Mouse (Mus musculus) embryonic facial prominence, embryonic 12.5 days (tissue): ENCODE measurements around the gene Psg29. TPM values are rescaled to one million over a fixed set of nuclear protein-coding genes. Genes with fewer than 3 reads are reported as not detected.

Experiments
- ATAC-seq: fragments of 200-750 bp; cut with Nextera tagmentation; 2 replicates; pipeline ENCODE4 v1.8.0; 2017; ENCODE audit not compliant: insufficient number of reproducible peaks, insufficient read depth, low FRiP score, low TSS enrichment
- H3K27ac ChIP-seq: fragments of 300-500 bp; sonication (generic); 2 replicates; pipeline ENCODE4 v1.5.1; 2016; ENCODE audit warnings: mild to moderate bottlenecking
- H3K27me3 ChIP-seq: fragments of 300-500 bp; sonication (generic); 2 replicates; pipeline ENCODE4 v1.6.1; 2016; ENCODE audit warnings: mild to moderate bottlenecking, moderate library complexity
- H3K36me3 ChIP-seq: fragments of 300-500 bp; sonication (generic); 2 replicates; pipeline ENCODE4 v1.6.1; 2016; ENCODE audit warnings: mild to moderate bottlenecking
- H3K4me1 ChIP-seq: fragments of 300-500 bp; sonication (generic); 2 replicates; pipeline ENCODE4 v1.6.1; 2016
- H3K4me2 ChIP-seq: fragments of 300-500 bp; sonication (generic); replicated peaks from 2 replicates; pipeline ENCODE4 v1.6.1; 2016; ENCODE audit warnings: mild to moderate bottlenecking, moderate library complexity
- H3K4me3 ChIP-seq: fragments of 300-500 bp; sonication (generic); 2 replicates; pipeline ENCODE4 v1.5.1; 2016; ENCODE audit warnings: mild to moderate bottlenecking
- H3K9ac ChIP-seq: fragments of 300-500 bp; sonication (generic); 2 replicates; pipeline ENCODE4 v1.6.1; 2016; ENCODE audit warnings: mild to moderate bottlenecking, moderate library complexity
- H3K9me3 ChIP-seq: fragments of 300-500 bp; sonication (generic); 2 replicates; pipeline ENCODE4 v1.6.1; 2016; ENCODE audit warnings: mild to moderate bottlenecking, moderate library complexity
- WGBS: fragments of 180-500 bp; shearing (Covaris S2); methylation state at CpG from one replicate; pipeline ENCODE4 v1.1.7; 2016; 5-methylcytosine and 5-hydroxymethylcytosine counted together
- polyA plus RNA-seq: library from polyadenylated mRNA; unstranded; fragments of >200 nt; fragmentation: Nextera tagmentation; extraction: Ambion mirVana; gene quantifications from 2 replicates; pipeline ENCODE4 v1.2.1, GENCODE M21; 2016

Gene Psg29
- polyA plus RNA-seq: not detected in 2 replicates

GRCm38 (mm10) chr7:17203177-17203576, at the start of gene Psg29:
Gene Psg29 (plus strand): TSS chr7:17203477.
- Histone ChIP-seq H3K4me2 (no peak within 1 kb of the TSS), H3K9ac (no peak within 1 kb of the TSS), H3K9me3 (peaks cover 24% of the 10 kb centered on the region; the same call in 1 of the 2 replicates), H3K4me3 (no peak within 1 kb of the TSS), H3K27me3 (no peaks in the 10 kb centered on the region), H3K36me3 (no peaks in the 10 kb centered on the region), H3K4me1 (no peaks in the 10 kb centered on the region), H3K27ac (no peak within 1 kb of the TSS)
- ATAC-seq: no peak

DNA sequence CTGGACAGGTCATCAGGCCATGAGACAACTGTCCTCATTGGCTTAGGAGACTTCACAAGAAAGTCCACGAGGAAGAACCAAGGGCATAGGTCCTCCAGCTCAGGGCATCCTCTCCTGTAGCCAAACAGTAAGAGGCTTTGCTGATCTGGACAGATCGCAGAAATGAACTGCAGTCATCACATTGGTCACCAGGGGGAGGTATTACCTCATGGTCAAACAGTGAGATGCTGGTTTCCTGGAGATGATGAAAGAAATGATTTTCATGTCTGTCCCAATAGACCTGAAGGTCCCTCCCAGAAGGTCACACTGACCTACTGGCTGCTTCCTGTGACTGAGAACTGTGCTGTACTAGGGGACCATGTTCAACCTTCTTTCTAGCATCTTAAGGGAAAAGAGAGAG, 47.6 kb upstream of the Psg29 start:
- WGBS: 46% methylated on average over 2 of the region's 2 CpGs

GRCm38 (mm10) chr7:17156885-17157677, 46.2 kb upstream of the Psg29 start:
- 72% methylated on average over 3 of the region's 3 CpGs for WGBS
- H3K9ac ChIP-seq: no peak overlapping the region
- H3K4me1 ChIP-seq: no peaks in the 10 kb centered on the region
- ATAC-seq: no peak
- H3K36me3 ChIP-seq: no peaks in the 10 kb centered on the region
- peaks cover 16% of the 10 kb centered on the region for H3K9me3 ChIP-seq
- no peak overlapping the region for H3K4me2 ChIP-seq
- H3K27ac ChIP-seq: no peak overlapping the region
- no peaks in the 10 kb centered on the region for H3K27me3 ChIP-seq
- no peak overlapping the region for H3K4me3 ChIP-seq

More for the DNA sequence above, 47.6 kb upstream of the Psg29 start:
- Histone ChIP-seq H3K4me3 (no peak overlapping the region), H3K36me3 (no peaks in the 10 kb centered on the region), H3K27me3 (no peaks in the 10 kb centered on the region), H3K9ac (no peak overlapping the region), H3K27ac (no peak overlapping the region), H3K4me1 (no peaks in the 10 kb centered on the region), H3K4me2 (no peak overlapping the region), H3K9me3 (peaks cover 16% of the 10 kb centered on the region)
- ATAC-seq: no peak

- H3K9ac ChIP-seq: no peak overlapping the region
- H3K4me2 ChIP-seq: no peak overlapping the region
- H3K4me1 ChIP-seq: no peaks in the 10 kb centered on the region
- no peak for ATAC-seq
- no peaks in the 10 kb centered on the region for H3K27me3 ChIP-seq
- no peak overlapping the region for H3K4me3 ChIP-seq
- H3K36me3 ChIP-seq: no peaks in the 10 kb centered on the region
- H3K9me3 ChIP-seq: peaks cover 21% of the 10 kb centered on the region; the same call in 1 of the 2 replicates
- H3K27ac ChIP-seq: no peak overlapping the region
- WGBS: 80% methylated on average over 7 of the region's 7 CpGs
Observed at GRCm38 (mm10) chr7:17159011-17159410, 44.3 kb upstream of the Psg29 start.

DNA sequence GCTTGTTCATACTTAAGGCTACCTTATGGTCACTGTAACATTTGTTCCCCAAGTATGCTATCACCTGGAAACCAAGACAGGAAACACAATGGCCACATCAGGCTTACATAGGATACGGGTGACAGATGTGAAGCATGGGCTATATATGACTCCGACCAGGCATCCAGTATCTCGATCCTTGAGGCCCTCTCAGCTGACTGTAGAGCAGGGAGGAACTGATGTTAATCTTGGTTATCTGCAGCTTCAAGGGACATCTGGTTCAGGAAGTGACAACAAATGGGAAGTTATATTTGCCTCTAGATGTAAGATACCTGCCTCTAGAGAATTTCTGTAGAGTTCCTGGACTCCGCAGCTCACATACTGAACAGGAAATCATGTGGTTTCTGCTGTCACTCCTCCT, 31.4 kb upstream of the Psg29 start:
- Histone ChIP-seq H3K36me3 (no peaks in the 10 kb centered on the region), H3K4me3 (no peak overlapping the region), H3K9me3 (peaks cover 8% of the 10 kb centered on the region; the same call in 1 of the 2 replicates), H3K27me3 (no peaks in the 10 kb centered on the region), H3K4me1 (no peaks in the 10 kb centered on the region), H3K9ac (no peak overlapping the region), H3K27ac (no peak overlapping the region), H3K4me2 (no peak overlapping the region)
- WGBS: 80% methylated on average over 4 of the region's 4 CpGs
- no peak for ATAC-seq

- no peak overlapping the region for H3K27ac ChIP-seq
- peaks cover 20% of the 10 kb centered on the region; the same call in 1 of the 2 replicates for H3K9me3 ChIP-seq
- no peaks in the 10 kb centered on the region for H3K36me3 ChIP-seq
- no peaks in the 10 kb centered on the region for H3K4me1 ChIP-seq
- ATAC-seq: no peak
- H3K4me2 ChIP-seq: no peak overlapping the region
- no peak overlapping the region for H3K4me3 ChIP-seq
- no peaks in the 10 kb centered on the region for H3K27me3 ChIP-seq
- 64% methylated on average over 3 of the region's 3 CpGs for WGBS
- no peak overlapping the region for H3K9ac ChIP-seq
Observed at GRCm38 (mm10) chr7:17205530-17206184, 2.4 kb downstream of the Psg29 start.

Other genes with a start within 250 kb of the Psg29 start
- 2.8 and 3.6 TPM in 2 replicates for gene Pnmal1, start 243.8 kb upstream of the Psg29 start, polyA plus RNA-seq
- gene Gm42372, start 220.4 kb upstream of the Psg29 start, polyA plus RNA-seq: 0.36 and 0.41 TPM in 2 replicates
- gene Ccdc8, start 210.8 kb upstream of the Psg29 start, polyA plus RNA-seq: 21.6 and 26.2 TPM in 2 replicates
- gene Ppp5c, start 175.6 kb upstream of the Psg29 start, polyA plus RNA-seq: 110 TPM in 2 replicates
- 10.7 and 13.0 TPM in 2 replicates for gene Hif3a, start 141.1 kb upstream of the Psg29 start, polyA plus RNA-seq
- 0.13 and 0.14 TPM in 2 replicates for gene Psg16, start 129.4 kb upstream of the Psg29 start, polyA plus RNA-seq
- not detected in 2 replicates for gene Ceacam3, start 53.2 kb upstream of the Psg29 start, polyA plus RNA-seq